Mouse (Mus musculus) testis, adult 2 months (tissue): ENCODE results near the gene Dglucy. TPM values are rescaled to one million over a fixed set of nuclear protein-coding genes. Genes with fewer than 3 reads are reported as not detected.
"Not testable (repeated sequence)": the region's sequence is repeated elsewhere in the genome, so short reads cannot be mapped to it uniquely, and the experiment has no call there.

Source experiments
- H3K27ac ChIP-seq: fragments of 200-500 bp; 2 replicates; pipeline ENCODE4 v1.5.1; 2012; ENCODE audit warnings: low read depth, low read length; ENCODE audit not compliant: control insufficient read depth, insufficient read depth
- H3K27me3 ChIP-seq: fragments of 200-500 bp; 2 replicates; pipeline ENCODE4 v1.6.1; 2012; ENCODE audit warnings: mild to moderate bottlenecking, low read length, moderate library complexity; ENCODE audit not compliant: control insufficient read depth, insufficient read depth
- H3K36me3 ChIP-seq: fragments of 200-500 bp; 2 replicates; pipeline ENCODE4 v1.6.1; 2012; ENCODE audit warnings: mild to moderate bottlenecking, low read length; ENCODE audit not compliant: control insufficient read depth, insufficient read depth
- H3K4me1 ChIP-seq: fragments of 200-500 bp; 2 replicates; pipeline ENCODE4 v1.6.1; 2012; ENCODE audit warnings: low read length; ENCODE audit not compliant: control insufficient read depth, insufficient read depth
- H3K4me3 ChIP-seq: fragments of 200-500 bp; 2 replicates; pipeline ENCODE4 v1.5.1; 2012; ENCODE audit warnings: low read depth, mild to moderate bottlenecking, low read length, moderate library complexity, mixed read lengths; ENCODE audit not compliant: control insufficient read depth
- CTCF ChIP-seq: fragments of 200-500 bp; IDR thresholded peaks from 2 replicates; pipeline ENCODE4 v1.5.1; 2012; ENCODE audit warnings: low read depth, mild to moderate bottlenecking, inconsistent platforms, low read length, moderate library complexity; ENCODE audit not compliant: control insufficient read depth, insufficient read depth, insufficient replicate concordance
- POLR2A ChIP-seq: fragments of 200-500 bp; IDR thresholded peaks from 2 replicates; pipeline ENCODE4 v1.6.1; 2012; ENCODE audit warnings: low read depth, mild to moderate bottlenecking, inconsistent platforms, low read length, moderate library complexity; ENCODE audit not compliant: control insufficient read depth
- polyA plus RNA-seq: library from polyadenylated mRNA; depleted of rRNA; stranded (reverse); fragments of >200 nt; gene quantifications from 2 replicates; pipeline ENCODE4 v1.2.3, GENCODE M21; 2012

Gene Dglucy
- polyA plus RNA-seq, 1 experiment = 1.0 TPM

DNA sequence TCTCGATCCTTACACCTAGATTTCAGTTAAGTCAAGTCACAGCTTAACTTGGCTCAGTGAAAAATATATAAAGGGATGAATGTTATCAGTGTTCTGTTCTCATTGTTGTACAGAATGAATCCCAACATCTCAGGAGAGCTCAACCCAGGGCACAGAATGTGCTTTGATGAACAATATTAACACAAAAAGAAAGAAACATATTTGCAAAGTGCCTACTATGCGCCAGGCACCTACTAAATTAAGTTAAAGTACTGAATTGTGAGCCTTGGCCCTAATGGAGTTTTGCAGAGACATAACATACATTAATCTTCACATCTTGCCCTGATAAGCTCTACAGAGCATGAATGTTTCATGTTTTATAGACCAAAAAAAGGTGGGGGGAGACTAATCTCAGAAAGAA lies 5.3 kb downstream of the Dglucy start:
- Histone ChIP-seq H3K27ac (no peak overlapping the region), H3K36me3 (no peaks in the 10 kb centered on the region), H3K4me3 (no peak overlapping the region), H3K27me3 (no peaks in the 10 kb centered on the region), H3K4me1 (no peaks in the 10 kb centered on the region)
- TF ChIP-seq POLR2A = no peak
- no peak for TF ChIP-seq CTCF

DNA sequence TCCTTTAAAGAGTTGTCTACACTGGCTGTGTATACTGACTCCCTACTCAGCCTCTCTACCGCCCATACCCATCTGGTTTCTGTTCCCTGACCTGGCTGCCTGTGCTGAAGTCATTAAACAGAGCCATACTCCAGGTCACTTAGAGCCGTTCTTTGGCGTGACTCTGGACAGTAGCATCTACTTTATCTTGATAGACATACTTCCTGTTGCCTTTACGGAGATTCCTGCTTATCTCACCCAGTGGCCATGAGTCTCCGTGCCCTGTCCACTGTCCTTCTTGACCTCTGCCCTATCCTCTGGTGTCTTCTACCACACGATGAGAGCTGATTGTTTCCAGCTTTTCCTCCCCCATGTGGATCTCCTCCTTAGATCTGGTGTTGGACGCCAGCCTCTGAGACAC lies 6.5 kb downstream of the Dglucy start:
- H3K4me3 ChIP-seq = no peak overlapping the region
- no peaks in the 10 kb centered on the region for H3K36me3 ChIP-seq
- no peak for TF ChIP-seq POLR2A
- no peak for TF ChIP-seq CTCF
- H3K27me3 ChIP-seq = no peaks in the 10 kb centered on the region
- no peak overlapping the region for H3K27ac ChIP-seq
- no peaks in the 10 kb centered on the region for H3K4me1 ChIP-seq

DNA sequence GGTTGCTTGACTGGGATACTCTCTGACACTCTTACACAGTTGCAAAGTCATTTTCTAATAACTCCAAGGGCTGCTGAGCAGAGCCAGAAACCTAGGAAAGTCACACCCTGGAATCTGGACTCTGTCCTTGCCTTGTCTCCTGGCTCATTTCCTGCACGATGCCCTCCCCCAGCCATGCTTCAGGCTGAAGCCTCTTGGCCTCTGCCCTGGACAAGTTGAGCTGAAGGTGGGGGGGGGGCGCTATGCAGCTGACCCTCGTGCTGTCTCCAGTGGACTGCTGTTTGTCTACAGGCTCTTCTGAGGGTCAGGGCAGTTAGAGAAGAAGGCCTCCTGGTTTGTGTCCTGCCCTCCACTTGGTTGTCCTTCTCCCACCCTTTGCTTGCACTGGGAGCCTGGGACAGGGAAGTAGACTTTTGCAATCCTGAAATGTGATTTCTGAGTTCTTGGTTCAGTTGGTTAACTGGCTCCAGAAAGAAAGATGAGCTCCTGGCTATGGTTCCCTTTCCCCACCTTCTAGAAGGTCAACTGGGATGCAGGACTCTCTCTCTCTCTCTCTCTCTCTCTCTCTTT lies 11.2 kb downstream of the Dglucy start:
- no peak overlapping the region for H3K27ac ChIP-seq
- H3K4me3 ChIP-seq = no peak overlapping the region
- TF ChIP-seq POLR2A (no peak), CTCF (no peak)
- no peaks in the 10 kb centered on the region for H3K36me3 ChIP-seq
- no peaks in the 10 kb centered on the region for H3K4me1 ChIP-seq
- no peaks in the 10 kb centered on the region for H3K27me3 ChIP-seq

DNA sequence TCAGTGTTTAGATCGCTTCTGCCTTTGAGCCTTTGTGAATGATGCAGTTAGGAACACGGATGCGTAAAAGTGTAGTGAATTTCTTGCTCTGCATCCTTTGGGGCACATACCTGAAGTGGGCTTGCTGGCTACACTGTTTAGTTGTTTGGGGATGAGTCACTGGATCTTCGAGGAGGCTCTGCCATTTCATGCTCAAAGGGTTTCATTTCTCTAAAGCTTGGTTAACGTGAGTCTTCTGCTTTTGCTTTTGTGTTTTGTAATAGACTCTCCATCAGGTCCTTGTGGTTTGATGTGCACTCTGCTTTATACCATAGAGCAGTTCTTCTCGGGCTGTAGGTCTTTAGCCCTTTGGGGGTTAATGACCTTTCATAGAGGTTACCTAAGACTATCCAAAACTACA lies 12.6 kb downstream of the Dglucy start:
- Histone ChIP-seq H3K36me3 (no peaks in the 10 kb centered on the region), H3K4me3 (no peak overlapping the region), H3K27ac (no peak overlapping the region), H3K27me3 (no peaks in the 10 kb centered on the region), H3K4me1 (no peaks in the 10 kb centered on the region)
- TF ChIP-seq CTCF = no peak
- TF ChIP-seq POLR2A = no peak

DNA sequence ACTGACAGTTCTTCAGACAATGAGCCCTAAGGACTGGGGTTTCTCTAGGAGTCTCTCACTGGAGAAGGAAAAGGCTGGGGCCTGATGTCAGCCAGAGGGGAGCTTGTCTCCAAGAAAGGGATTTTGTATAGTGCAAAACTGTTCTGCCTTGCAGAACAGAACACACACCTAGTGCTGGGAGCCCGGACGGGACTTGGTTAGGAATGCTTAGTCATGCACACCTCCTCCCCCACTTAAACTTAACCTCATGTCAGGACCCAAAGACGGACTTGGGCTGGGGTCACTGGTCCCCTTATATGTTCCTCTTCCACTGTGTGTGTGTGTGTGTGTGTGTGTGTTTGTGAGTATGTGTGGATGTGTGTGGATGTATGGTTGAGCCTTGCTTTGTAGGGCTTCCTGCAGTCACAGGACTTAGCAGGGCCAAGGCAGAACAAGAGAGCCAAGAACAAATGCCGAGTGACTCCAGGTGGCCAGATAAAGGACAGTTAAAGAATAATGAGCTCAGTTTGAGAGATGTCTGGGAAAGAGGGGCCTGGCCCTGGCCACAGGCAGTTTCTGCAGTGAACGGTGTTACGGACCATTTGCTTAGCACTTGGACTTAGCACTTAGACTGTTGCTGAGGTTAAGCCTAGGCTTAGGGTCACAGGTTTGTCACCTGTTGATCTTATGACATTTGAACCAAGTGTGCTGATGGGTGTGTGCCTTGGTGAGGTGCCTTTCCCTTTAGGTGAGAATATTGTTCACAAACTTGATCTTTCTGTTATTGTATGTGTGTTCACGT lies 15.8 kb downstream of the Dglucy start:
- H3K4me3 ChIP-seq = no peak overlapping the region
- no peak for TF ChIP-seq POLR2A
- no peak for TF ChIP-seq CTCF
- no peaks in the 10 kb centered on the region for H3K27me3 ChIP-seq
- no peaks in the 10 kb centered on the region for H3K36me3 ChIP-seq
- H3K4me1 ChIP-seq = no peaks in the 10 kb centered on the region
- H3K27ac ChIP-seq = no peak overlapping the region

DNA sequence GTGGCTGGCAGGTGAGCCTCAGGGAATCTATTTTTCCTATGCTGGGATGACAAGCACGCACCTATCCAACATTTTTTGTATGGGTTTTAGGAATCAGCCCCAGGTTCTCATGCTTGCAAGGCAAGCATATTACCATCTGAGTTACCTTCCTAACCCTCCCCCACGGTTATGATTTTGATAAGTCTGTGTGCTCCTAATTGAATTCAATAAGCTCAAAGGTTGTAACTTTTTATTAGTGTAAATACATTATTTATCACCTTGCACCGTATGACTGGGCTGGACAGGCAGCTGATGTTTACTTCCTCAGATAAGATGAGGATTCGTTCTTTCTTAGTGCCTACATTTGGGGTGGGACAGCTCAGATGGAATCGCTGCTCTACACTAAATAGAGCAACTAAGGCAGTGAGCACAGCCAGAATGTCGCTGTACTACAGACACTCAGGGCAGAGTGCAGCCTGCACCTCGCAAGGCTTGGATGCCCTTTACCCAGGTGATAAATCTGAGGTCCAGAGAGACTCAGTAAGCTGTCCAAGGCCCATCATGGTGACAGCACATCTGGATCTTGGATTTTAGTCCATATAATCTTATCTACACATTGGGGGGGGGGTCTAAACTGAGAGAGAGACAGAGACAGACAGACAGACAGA lies 16.7 kb downstream of the Dglucy start:
- no peaks in the 10 kb centered on the region for H3K4me1 ChIP-seq
- no peak overlapping the region for H3K4me3 ChIP-seq
- no peaks in the 10 kb centered on the region for H3K36me3 ChIP-seq
- no peak overlapping the region for H3K27ac ChIP-seq
- TF ChIP-seq POLR2A (no peak), CTCF (no peak)
- H3K27me3 ChIP-seq = no peaks in the 10 kb centered on the region

DNA sequence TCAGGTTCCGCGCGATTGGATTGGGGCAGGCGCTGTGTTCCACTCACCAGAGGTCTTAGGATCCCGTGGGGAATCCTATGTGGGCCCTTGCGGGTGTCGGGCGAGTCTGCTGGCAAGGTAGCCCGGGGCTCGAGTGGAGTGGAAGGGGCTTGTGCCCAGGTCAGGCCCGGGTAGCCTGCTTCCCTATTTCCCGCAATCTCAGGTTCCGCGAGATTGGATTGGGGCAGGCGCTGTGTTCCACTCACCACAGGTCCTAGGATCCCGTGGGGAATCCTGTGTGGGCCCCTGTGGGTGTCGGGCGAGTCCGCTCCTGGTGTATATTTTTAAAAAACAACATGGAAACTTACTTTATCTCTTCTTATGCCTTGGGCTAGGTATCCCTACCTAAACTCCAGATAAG lies 24.5 kb downstream of the Dglucy start:
- H3K27me3 ChIP-seq, H3K36me3 ChIP-seq, H3K27ac ChIP-seq, H3K4me1 ChIP-seq, H3K4me3 ChIP-seq: not testable (repeated sequence)

DNA sequence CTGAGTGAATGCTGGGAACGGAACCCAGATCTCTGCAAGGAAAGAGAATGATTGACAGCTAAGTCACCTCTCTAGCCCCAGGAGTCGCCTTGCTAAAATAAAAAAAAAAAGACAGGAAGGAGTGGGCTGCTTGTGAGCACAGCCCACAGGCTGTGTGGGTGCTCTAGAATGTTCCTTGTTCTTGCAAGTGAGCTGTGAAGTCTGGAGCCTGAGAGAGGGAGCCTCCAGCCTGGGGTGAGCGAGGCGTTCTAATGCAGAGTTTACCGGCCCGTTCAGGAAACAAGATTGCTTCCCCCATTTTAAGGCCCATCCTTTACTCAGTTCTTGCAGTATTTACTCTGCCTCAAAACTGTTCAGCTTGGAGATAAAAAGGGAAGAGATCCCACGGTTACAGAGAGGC lies 28.4 kb downstream of the Dglucy start:
- Histone ChIP-seq H3K27me3 (no peaks in the 10 kb centered on the region), H3K4me1 (no peaks in the 10 kb centered on the region), H3K36me3 (no peaks in the 10 kb centered on the region), H3K4me3 (no peak overlapping the region), H3K27ac (no peak overlapping the region)
- TF ChIP-seq CTCF (no peak), POLR2A (no peak)
